Mouse (Mus musculus): ENCODE measurements around the gene Arhgef5.

DNA sequence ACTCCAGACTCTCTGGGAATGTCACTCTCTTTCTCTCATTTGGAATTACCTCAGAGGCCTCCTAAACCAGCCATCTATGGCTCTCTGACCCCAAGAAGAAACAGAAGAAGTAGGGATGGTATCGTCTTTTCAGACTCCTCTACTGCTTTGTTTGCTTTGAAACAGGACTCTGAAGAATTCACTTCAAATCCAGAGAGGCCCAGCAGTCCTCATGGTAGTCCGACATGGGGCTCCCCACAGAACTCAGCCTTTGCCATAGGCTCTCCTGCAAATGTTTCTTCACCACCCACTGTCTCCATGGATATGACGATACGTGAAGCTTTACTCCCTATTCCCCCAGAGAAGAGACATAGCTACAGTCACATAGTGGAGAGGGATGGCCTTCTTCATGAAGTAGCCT, 8.7 kb downstream of the Arhgef5 start:
- TF ChIP-seq POLR2A (IDR thresholded peaks at IDR 0.05; ENCODE audit: low read depth, low read length): no peak
- TF ChIP-seq CTCF (conservative IDR thresholded peaks at IDR 0.05; ENCODE audit: insufficient read depth, insufficient read length, low read depth, low read length): no peak

All from kidney, adult 2 months (tissue).